Mouse (Mus musculus) kidney, embryonic 14.5 days (tissue): ENCODE results near the gene Ttl. TPM values are rescaled to one million over a fixed set of nuclear protein-coding genes. Genes with fewer than 3 reads are reported as not detected.

Experiments
- ATAC-seq: fragments of 200-750 bp; cut with Nextera tagmentation; 2 replicates; pipeline ENCODE4 v1.8.0; 2017; ENCODE audit warnings: moderate number of reproducible peaks, mild to moderate bottlenecking, moderate TSS enrichment, moderate library complexity; ENCODE audit not compliant: low FRiP score, low TSS enrichment
- H3K27ac ChIP-seq: fragments of 300-500 bp; sonication (generic); 2 replicates; pipeline ENCODE4 v1.5.1; 2014; ENCODE audit warnings: low read depth, mild to moderate bottlenecking, low read length, moderate library complexity, mixed read lengths
- H3K27me3 ChIP-seq: fragments of 300-500 bp; sonication (generic); 2 replicates; pipeline ENCODE4 v1.6.1; 2014; ENCODE audit warnings: mild to moderate bottlenecking, low read length; ENCODE audit not compliant: control insufficient read depth, insufficient read depth
- H3K36me3 ChIP-seq: fragments of 300-500 bp; sonication (generic); 2 replicates; pipeline ENCODE4 v1.6.1; 2014; ENCODE audit warnings: low read length, mixed read lengths; ENCODE audit not compliant: control insufficient read depth, insufficient read depth
- H3K4me1 ChIP-seq: fragments of 300-500 bp; sonication (generic); 2 replicates; pipeline ENCODE4 v1.6.1; 2014; ENCODE audit warnings: low read length, mixed read lengths; ENCODE audit not compliant: control insufficient read depth, insufficient read depth
- H3K4me2 ChIP-seq: fragments of 300-500 bp; sonication (generic); replicated peaks from 2 replicates; pipeline ENCODE4 v1.6.1; 2014; ENCODE audit warnings: low read depth, mild to moderate bottlenecking, low read length
- H3K4me3 ChIP-seq: fragments of 300-500 bp; sonication (generic); 2 replicates; pipeline ENCODE4 v1.5.1; 2014; ENCODE audit warnings: mild to moderate bottlenecking, low read length
- H3K9ac ChIP-seq: fragments of 300-500 bp; sonication (generic); 2 replicates; pipeline ENCODE4 v1.6.1; 2014; ENCODE audit warnings: low read depth, mild to moderate bottlenecking, low read length, moderate library complexity
- H3K9me3 ChIP-seq: fragments of 300-500 bp; sonication (generic); 2 replicates; pipeline ENCODE4 v1.6.1; 2016; ENCODE audit warnings: low read length; ENCODE audit not compliant: control insufficient read depth
- WGBS: fragments of 180-500 bp; shearing (Covaris S2); extraction: QIAGEN DNeasy Blood & Tissue Kit; methylation state at CpG from one replicate; pipeline ENCODE4 v1.1.7; 2014; 5-methylcytosine and 5-hydroxymethylcytosine counted together
- polyA plus RNA-seq: library from polyadenylated mRNA; unstranded; fragments of >200 nt; fragmentation: Nextera tagmentation; extraction: Ambion mirVana; gene quantifications from 2 replicates; pipeline ENCODE4 v1.2.1, GENCODE M21; 2014

Ttl gene
- 12.2 and 20.5 TPM in 2 replicates for polyA plus RNA-seq

GRCm38 (mm10) chr2:129065437-129066282 is at the start of gene Ttl:
TSS of gene Ttl (plus strand) at chr2:129065942.
- Histone ChIP-seq H3K4me1 (peaks cover 10% of the 10 kb centered on the region), H3K36me3 (0 out of 2 replicates have a peak, but pooled peaks cover 4% of the 10 kb centered on the region)
- WGBS: under 1% methylated on average over 58 of the region's 62 CpGs

GRCm38 (mm10) chr2:129020106-129020505 is 45.6 kb upstream of the Ttl start:
- H3K27ac ChIP-seq: no peak overlapping the region
- ATAC-seq: no peak
- no peaks in the 10 kb centered on the region for H3K9me3 ChIP-seq
- no peaks in the 10 kb centered on the region for H3K4me1 ChIP-seq
- no peaks in the 10 kb centered on the region for H3K36me3 ChIP-seq
- no peak overlapping the region for H3K4me2 ChIP-seq
- H3K4me3 ChIP-seq: no peak overlapping the region
- H3K27me3 ChIP-seq: no peaks in the 10 kb centered on the region
- no peak overlapping the region for H3K9ac ChIP-seq
- 74% methylated on average over 2 of the region's 2 CpGs for WGBS

More at GRCm38 (mm10) chr2:129065437-129066282, at the start of gene Ttl:
- peak; percentile 94 for ATAC-seq
- H3K27me3 ChIP-seq: no peaks in the 10 kb centered on the region
- H3K4me2 ChIP-seq: peak within 1 kb of the TSS; percentile 38
- no peaks in the 10 kb centered on the region for H3K9me3 ChIP-seq
- peak within 1 kb of the TSS; percentile 58 for H3K4me3 ChIP-seq
- H3K9ac ChIP-seq: peak within 1 kb of the TSS; percentile 74
- peak within 1 kb of the TSS; percentile 61 for H3K27ac ChIP-seq

- Histone ChIP-seq H3K27me3 (no peaks in the 10 kb centered on the region), H3K27ac (no peak overlapping the region), H3K4me1 (no peaks in the 10 kb centered on the region), H3K36me3 (no peaks in the 10 kb centered on the region), H3K4me2 (no peak overlapping the region), H3K9ac (no peak overlapping the region), H3K4me3 (no peak overlapping the region), H3K9me3 (no peaks in the 10 kb centered on the region)
- ATAC-seq: no peak
- 74% methylated on average over 9 of the region's 9 CpGs for WGBS
Observed at GRCm38 (mm10) chr2:129024820-129025219, 40.9 kb upstream of the Ttl start.

GRCm38 (mm10) chr2:129035381-129035780 is 30.4 kb upstream of the Ttl start:
- no peak overlapping the region for H3K27ac ChIP-seq
- 81% methylated on average over 5 of the region's 5 CpGs for WGBS
- H3K9ac ChIP-seq: no peak overlapping the region
- H3K4me2 ChIP-seq: no peak overlapping the region
- no peak for ATAC-seq
- peaks cover 28% of the 10 kb centered on the region for H3K27me3 ChIP-seq
- H3K9me3 ChIP-seq: no peaks in the 10 kb centered on the region
- H3K4me1 ChIP-seq: peaks cover 7% of the 10 kb centered on the region; the same call in 1 of the 2 replicates
- H3K36me3 ChIP-seq: no peaks in the 10 kb centered on the region
- H3K4me3 ChIP-seq: no peak overlapping the region

GRCm38 (mm10) chr2:129038426-129038936 is 27.3 kb upstream of the Ttl start:
- WGBS: 17% methylated on average over 15 of the region's 15 CpGs
- 0 out of 2 replicates have a peak, but pooled peaks have one; percentile 35 for ATAC-seq
- H3K4me3 ChIP-seq: peak overlapping the region; percentile 45
- peaks cover 7% of the 10 kb centered on the region; the same call in 1 of the 2 replicates for H3K4me1 ChIP-seq
- peaks cover 28% of the 10 kb centered on the region for H3K27me3 ChIP-seq
- H3K9me3 ChIP-seq: no peaks in the 10 kb centered on the region
- H3K4me2 ChIP-seq: peak overlapping the region; percentile 93
- H3K36me3 ChIP-seq: no peaks in the 10 kb centered on the region
- H3K27ac ChIP-seq: no peak overlapping the region
- H3K9ac ChIP-seq: peak overlapping the region; percentile 47; the same call in 1 of the 2 replicates

- Histone ChIP-seq H3K27me3 (peaks cover 28% of the 10 kb centered on the region), H3K9ac (peak overlapping the region; percentile 47; the same call in 1 of the 2 replicates), H3K9me3 (no peaks in the 10 kb centered on the region), H3K4me2 (peak overlapping the region; percentile 93), H3K36me3 (no peaks in the 10 kb centered on the region), H3K4me1 (peaks cover 7% of the 10 kb centered on the region; the same call in 1 of the 2 replicates), H3K27ac (no peak overlapping the region), H3K4me3 (peak overlapping the region; percentile 45)
- 2% methylated on average over 59 of the region's 62 CpGs for WGBS
- ATAC-seq: peak; percentile 76
Observed at GRCm38 (mm10) chr2:129038937-129039631, 26.7 kb upstream of the Ttl start.

GRCm38 (mm10) chr2:129040567-129040966 is 25.2 kb upstream of the Ttl start:
- Histone ChIP-seq H3K27ac (no peak overlapping the region), H3K4me1 (peaks cover 7% of the 10 kb centered on the region; the same call in 1 of the 2 replicates), H3K36me3 (no peaks in the 10 kb centered on the region), H3K4me3 (no peak overlapping the region), H3K9me3 (no peaks in the 10 kb centered on the region), H3K4me2 (no peak overlapping the region), H3K9ac (no peak overlapping the region), H3K27me3 (peaks cover 28% of the 10 kb centered on the region)
- 29% methylated on average over 6 of the region's 6 CpGs for WGBS
- no peak for ATAC-seq

GRCm38 (mm10) chr2:129046172-129046845 is 19.4 kb upstream of the Ttl start:
- Histone ChIP-seq H3K9me3 (no peaks in the 10 kb centered on the region), H3K4me1 (0 out of 2 replicates have a peak, but pooled peaks cover 3% of the 10 kb centered on the region), H3K9ac (no peak overlapping the region), H3K36me3 (no peaks in the 10 kb centered on the region), H3K27ac (no peak overlapping the region), H3K4me2 (no peak overlapping the region), H3K4me3 (no peak overlapping the region), H3K27me3 (no peaks in the 10 kb centered on the region)
- WGBS: 54% methylated on average over 6 of the region's 6 CpGs
- no peak for ATAC-seq
